Mouse (Mus musculus) liver, postnatal 0 days (tissue): Measurements from ENCODE around the gene Tpgs1.

Source experiments
- CTCF ChIP-seq: sonication (generic); IDR thresholded peaks from 2 replicates; pipeline ENCODE4 v1.5.1; 2016; ENCODE audit warnings: antibody characterized with exemption, low read depth
- EP300 ChIP-seq: IDR thresholded peaks from 2 replicates; pipeline ENCODE4 v1.6.1; 2016; ENCODE audit warnings: antibody characterized with exemption, low read depth, mild to moderate bottlenecking

GRCm38 (mm10) chr10:79626156-79626555 lies 43.0 kb upstream of the Tpgs1 start:
- TF ChIP-seq CTCF, result no peak
- no peak for TF ChIP-seq EP300
